Mouse (Mus musculus) embryonic facial prominence, embryonic 13.5 days (tissue): ENCODE results near the gene Gm4307. TPM values are rescaled to one million over a fixed set of nuclear protein-coding genes. Genes with fewer than 3 reads are reported as not detected.
"Not testable (repeated sequence)": the region's sequence is repeated elsewhere in the genome, so short reads cannot be mapped to it uniquely, and the experiment has no call there.

Experiments
- ATAC-seq: fragments of 200-750 bp; cut with Nextera tagmentation; 2 replicates; pipeline ENCODE4 v1.8.0; 2017; ENCODE audit warnings: low read depth; ENCODE audit not compliant: insufficient number of reproducible peaks, insufficient read depth, low FRiP score, low TSS enrichment
- H3K27ac ChIP-seq: fragments of 300-500 bp; sonication (generic); 2 replicates; pipeline ENCODE4 v1.5.1; 2015; ENCODE audit warnings: moderate library complexity, mild to moderate bottlenecking, inconsistent platforms
- H3K27me3 ChIP-seq: fragments of 300-500 bp; sonication (generic); 2 replicates; pipeline ENCODE4 v1.6.1; 2015; ENCODE audit warnings: mild to moderate bottlenecking, inconsistent platforms
- H3K36me3 ChIP-seq: fragments of 300-500 bp; sonication (generic); 2 replicates; pipeline ENCODE4 v1.6.1; 2015; ENCODE audit warnings: mild to moderate bottlenecking, inconsistent platforms
- H3K4me1 ChIP-seq: fragments of 300-500 bp; sonication (generic); 2 replicates; pipeline ENCODE4 v1.6.1; 2015; ENCODE audit warnings: inconsistent platforms
- H3K4me2 ChIP-seq: fragments of 300-500 bp; sonication (generic); 2 replicates; pipeline ENCODE4 v1.6.1; 2015; ENCODE audit warnings: moderate library complexity, mild to moderate bottlenecking, inconsistent platforms
- H3K4me3 ChIP-seq: fragments of 300-500 bp; sonication (generic); 2 replicates; pipeline ENCODE4 v1.5.1; 2015; ENCODE audit warnings: mild to moderate bottlenecking, inconsistent platforms
- H3K9ac ChIP-seq: fragments of 300-500 bp; sonication (generic); 2 replicates; pipeline ENCODE4 v1.6.1; 2015; ENCODE audit warnings: mild to moderate bottlenecking, inconsistent platforms
- H3K9me3 ChIP-seq: fragments of 300-500 bp; sonication (generic); 2 replicates; pipeline ENCODE4 v1.6.1; 2016; ENCODE audit warnings: inconsistent platforms
- WGBS: fragments of 180-500 bp; shearing (Covaris S2); methylation state at CpG from one replicate; pipeline ENCODE4 v1.1.7; 2015; ENCODE audit warnings: mixed read lengths; 5-methylcytosine and 5-hydroxymethylcytosine counted together
- polyA plus RNA-seq: library from polyadenylated mRNA; unstranded; fragments of >200 nt; fragmentation: Nextera tagmentation; extraction: Ambion mirVana; gene quantifications from 2 replicates; pipeline ENCODE4 v1.2.1, GENCODE M21; 2015

Gm4307 gene
- not detected in 2 replicates for polyA plus RNA-seq

DNA sequence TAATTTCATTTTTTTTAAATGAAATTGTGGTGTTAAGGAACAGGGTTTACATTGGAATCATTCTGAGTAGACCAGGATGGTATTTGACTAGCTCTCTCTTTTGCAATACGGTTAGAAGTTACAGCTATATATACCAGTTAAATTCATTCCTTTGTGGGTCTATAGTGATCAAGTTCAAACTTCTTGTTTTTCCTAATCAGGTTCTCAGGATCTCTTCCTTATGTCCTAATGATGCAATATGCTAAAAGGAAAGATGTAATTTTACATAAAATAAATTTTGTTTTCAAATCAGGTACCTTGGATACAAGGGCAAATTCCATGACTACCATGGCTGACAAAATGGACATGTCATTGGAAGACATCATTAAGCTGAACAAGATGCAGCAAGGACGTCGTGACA is at the start of gene Gm4307:
TSS of gene Gm4307 (plus strand) at position 301 of the 400 bp plus-strand sequence.
- not testable (repeated sequence) for H3K4me1 ChIP-seq, H3K9ac ChIP-seq, H3K4me2 ChIP-seq, H3K27ac ChIP-seq, ATAC-seq, H3K36me3 ChIP-seq, H3K4me3 ChIP-seq, H3K9me3 ChIP-seq, H3K27me3 ChIP-seq
- WGBS, result no CpG with 5 or more reads among the region's 3 CpGs

DNA sequence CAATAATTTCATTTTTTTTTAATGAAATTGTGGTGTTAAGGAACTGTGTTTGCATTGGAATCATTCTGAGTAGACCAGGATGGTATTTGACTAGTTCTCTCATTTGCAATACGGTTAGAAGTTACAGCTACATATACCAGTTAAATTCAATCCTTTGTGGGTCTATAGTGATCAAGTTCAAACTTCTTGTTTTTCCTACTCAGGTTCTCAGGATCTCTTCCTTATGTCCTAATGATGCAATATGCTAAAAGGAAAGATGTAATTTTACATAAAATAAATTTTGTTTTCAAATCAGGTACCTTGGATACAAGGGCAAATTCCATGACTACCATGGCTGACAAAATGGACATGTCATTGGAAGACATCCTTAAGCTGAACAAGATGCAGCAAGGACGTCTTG is 25.8 kb upstream of the Gm4307 start, which contains the start of gene Gm4301:
TSS of gene Gm4301 (plus strand) at position 301 of the 400 bp plus-strand sequence.
- H3K36me3 ChIP-seq, H3K4me2 ChIP-seq, H3K27me3 ChIP-seq, H3K4me3 ChIP-seq, H3K4me1 ChIP-seq, H3K9me3 ChIP-seq, ATAC-seq, H3K27ac ChIP-seq, H3K9ac ChIP-seq: not testable (repeated sequence)
- no CpG with 5 or more reads among the region's 2 CpGs for WGBS

DNA sequence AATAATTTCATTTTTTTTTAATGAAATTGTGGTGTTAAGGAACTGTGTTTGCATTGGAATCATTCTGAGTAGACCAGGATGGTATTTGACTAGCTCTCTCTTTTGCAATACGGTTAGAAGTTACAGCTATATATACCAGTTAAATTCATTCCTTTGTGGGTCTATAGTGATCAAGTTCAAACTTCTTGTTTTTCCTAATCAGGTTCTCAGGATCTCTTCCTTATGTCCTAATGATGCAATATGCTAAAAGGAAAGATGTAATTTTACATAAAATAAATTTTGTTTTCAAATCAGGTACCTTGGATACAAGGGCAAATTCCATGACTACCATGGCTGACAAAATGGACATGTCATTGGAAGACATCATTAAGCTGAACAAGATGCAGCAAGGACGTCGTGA is 20.6 kb upstream of the Gm4307 start, which contains the start of gene Gm4302:
TSS of gene Gm4302 (plus strand) at position 301 of the 400 bp plus-strand sequence.
- ATAC-seq, H3K27me3 ChIP-seq, H3K4me2 ChIP-seq, H3K9ac ChIP-seq, H3K4me1 ChIP-seq, H3K9me3 ChIP-seq, H3K27ac ChIP-seq, H3K36me3 ChIP-seq, H3K4me3 ChIP-seq: not testable (repeated sequence)
- no CpG with 5 or more reads among the region's 3 CpGs for WGBS

DNA sequence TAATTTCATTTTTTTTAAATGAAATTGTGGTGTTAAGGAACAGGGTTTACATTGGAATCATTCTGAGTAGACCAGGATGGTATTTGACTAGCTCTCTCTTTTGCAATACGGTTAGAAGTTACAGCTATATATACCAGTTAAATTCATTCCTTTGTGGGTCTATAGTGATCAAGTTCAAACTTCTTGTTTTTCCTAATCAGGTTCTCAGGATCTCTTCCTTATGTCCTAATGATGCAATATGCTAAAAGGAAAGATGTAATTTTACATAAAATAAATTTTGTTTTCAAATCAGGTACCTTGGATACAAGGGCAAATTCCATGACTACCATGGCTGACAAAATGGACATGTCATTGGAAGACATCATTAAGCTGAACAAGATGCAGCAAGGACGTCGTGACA is 15.5 kb upstream of the Gm4307 start, which contains the start of gene Gm4303:
TSS of gene Gm4303 (plus strand) at position 301 of the 400 bp plus-strand sequence.
- not testable (repeated sequence) for H3K4me1 ChIP-seq, H3K27ac ChIP-seq, H3K4me3 ChIP-seq, H3K36me3 ChIP-seq, H3K9ac ChIP-seq, H3K4me2 ChIP-seq, ATAC-seq, H3K9me3 ChIP-seq, H3K27me3 ChIP-seq
- WGBS, result no CpG with 5 or more reads among the region's 3 CpGs

DNA sequence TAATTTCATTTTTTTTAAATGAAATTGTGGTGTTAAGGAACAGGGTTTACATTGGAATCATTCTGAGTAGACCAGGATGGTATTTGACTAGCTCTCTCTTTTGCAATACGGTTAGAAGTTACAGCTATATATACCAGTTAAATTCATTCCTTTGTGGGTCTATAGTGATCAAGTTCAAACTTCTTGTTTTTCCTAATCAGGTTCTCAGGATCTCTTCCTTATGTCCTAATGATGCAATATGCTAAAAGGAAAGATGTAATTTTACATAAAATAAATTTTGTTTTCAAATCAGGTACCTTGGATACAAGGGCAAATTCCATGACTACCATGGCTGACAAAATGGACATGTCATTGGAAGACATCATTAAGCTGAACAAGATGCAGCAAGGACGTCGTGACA is 10.3 kb upstream of the Gm4307 start, which contains the start of gene Gm4305:
TSS of gene Gm4305 (plus strand) at position 301 of the 400 bp plus-strand sequence.
- H3K9ac ChIP-seq, H3K9me3 ChIP-seq, H3K4me3 ChIP-seq, H3K36me3 ChIP-seq, H3K4me2 ChIP-seq, H3K4me1 ChIP-seq, H3K27me3 ChIP-seq, ATAC-seq, H3K27ac ChIP-seq: not testable (repeated sequence)
- WGBS, result no CpG with 5 or more reads among the region's 3 CpGs

DNA sequence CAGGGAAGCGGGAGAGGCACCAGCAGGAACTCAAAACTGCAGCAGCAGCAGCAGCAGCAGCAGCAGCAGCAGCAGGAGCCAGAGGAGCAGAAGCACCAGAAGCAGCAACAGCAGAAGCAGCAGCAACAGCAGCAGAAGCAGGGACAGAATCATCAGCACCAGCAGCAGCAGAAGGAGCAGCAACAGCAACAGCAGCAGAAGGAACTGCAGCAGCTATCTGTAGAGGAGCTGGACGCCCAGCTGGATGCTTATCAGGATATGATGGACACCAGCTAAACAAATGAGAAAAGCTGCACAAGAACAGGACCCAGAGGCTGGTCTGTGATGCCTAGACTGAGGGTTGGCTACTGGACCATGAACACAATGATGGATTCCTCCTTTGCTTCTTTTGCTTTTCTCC is 4.3 kb upstream of the Gm4307 start:
- H3K27ac ChIP-seq, H3K4me3 ChIP-seq, ATAC-seq, H3K36me3 ChIP-seq, H3K4me2 ChIP-seq, H3K4me1 ChIP-seq, H3K9me3 ChIP-seq, H3K27me3 ChIP-seq, H3K9ac ChIP-seq: not testable (repeated sequence)
- 73% methylated on average over 2 of the region's 2 CpGs for WGBS

DNA sequence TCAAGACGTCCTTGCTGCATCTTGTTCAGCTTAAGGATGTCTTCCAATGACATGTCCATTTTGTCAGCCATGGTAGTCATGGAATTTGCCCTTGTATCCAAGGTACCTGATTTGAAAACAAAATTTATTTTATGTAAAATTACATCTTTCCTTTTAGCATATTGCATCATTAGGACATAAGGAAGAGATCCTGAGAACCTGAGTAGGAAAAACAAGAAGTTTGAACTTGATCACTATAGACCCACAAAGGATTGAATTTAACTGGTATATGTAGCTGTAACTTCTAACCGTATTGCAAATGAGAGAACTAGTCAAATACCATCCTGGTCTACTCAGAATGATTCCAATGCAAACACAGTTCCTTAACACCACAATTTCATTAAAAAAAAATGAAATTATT is 21.3 kb downstream of the Gm4307 start, which contains the start of gene Gm4312:
TSS of gene Gm4312 (minus strand) at position 101 of the 400 bp plus-strand sequence.
- H3K36me3 ChIP-seq, H3K4me2 ChIP-seq, H3K9ac ChIP-seq, H3K4me1 ChIP-seq, H3K4me3 ChIP-seq, ATAC-seq, H3K27me3 ChIP-seq, H3K27ac ChIP-seq, H3K9me3 ChIP-seq: not testable (repeated sequence)
- WGBS, result no CpG with 5 or more reads among the region's 2 CpGs

DNA sequence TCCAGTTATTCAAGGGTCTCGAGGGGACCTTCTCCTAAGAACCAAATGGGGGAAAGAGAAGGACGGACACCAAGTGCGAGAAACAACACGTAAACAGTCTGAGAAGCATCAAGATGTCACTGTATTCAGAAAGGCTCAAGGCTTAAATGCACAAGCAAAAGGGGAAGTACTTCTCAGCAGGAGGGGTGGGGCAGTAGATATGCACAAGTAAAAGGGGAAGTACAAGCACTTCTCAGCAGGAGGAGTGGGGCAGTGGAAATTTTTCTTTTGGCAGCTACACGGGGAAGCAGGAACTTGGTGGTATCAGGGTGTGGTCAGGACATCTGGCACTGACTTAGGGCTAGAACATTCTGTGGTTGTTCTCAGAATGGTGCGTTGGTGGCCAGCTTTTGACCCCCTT is 41.2 kb downstream of the Gm4307 start:
- H3K4me1 ChIP-seq, H3K4me2 ChIP-seq, H3K9ac ChIP-seq, H3K27me3 ChIP-seq, H3K36me3 ChIP-seq, H3K27ac ChIP-seq, H3K9me3 ChIP-seq, ATAC-seq, H3K4me3 ChIP-seq: not testable (repeated sequence)
- 88% methylated on average over 6 of the region's 6 CpGs for WGBS

Other genes starting within 250 kb of the Gm4307 start
- not detected in 2 replicates for gene Gm4301, start 25.7 kb upstream of the Gm4307 start, polyA plus RNA-seq
- not detected in 2 replicates for gene Gm4302, start 20.5 kb upstream of the Gm4307 start, polyA plus RNA-seq
- not detected in 2 replicates for gene Gm4303, start 15.4 kb upstream of the Gm4307 start, polyA plus RNA-seq
- not detected in 2 replicates for gene Gm4305, start 10.2 kb upstream of the Gm4307 start, polyA plus RNA-seq
- not detected in 2 replicates for gene Gm4312, start 21.2 kb downstream of the Gm4307 start, polyA plus RNA-seq
- 22.4 and 23.4 TPM in 2 replicates for gene Tmtc3, start 126.0 kb downstream of the Gm4307 start, polyA plus RNA-seq
- gene Cep290, start 126.2 kb downstream of the Gm4307 start, polyA plus RNA-seq, result 7.6 TPM in 2 replicates
- gene 4930430F08Rik, start 229.1 kb downstream of the Gm4307 start, polyA plus RNA-seq, result 8.2 and 8.8 TPM in 2 replicates
- gene 1700017N19Rik, start 229.1 kb downstream of the Gm4307 start, polyA plus RNA-seq, result not detected in 2 replicates